Mouse (Mus musculus) spleen, embryonic (tissue): ENCODE measurements around the gene Riox2.
"Not testable (repeated sequence)": the region's sequence is repeated elsewhere in the genome, so short reads cannot be mapped to it uniquely, and the experiment has no call there.

ENCODE experiments used
- CTCF ChIA-PET: fragments of 350-600 bp; sonication (Branson Sonifier 250); formaldehyde crosslinking; loops from one replicate; lab custom pipeline; 2022; lab: Charles Lee

The Riox2 gene

DNA sequence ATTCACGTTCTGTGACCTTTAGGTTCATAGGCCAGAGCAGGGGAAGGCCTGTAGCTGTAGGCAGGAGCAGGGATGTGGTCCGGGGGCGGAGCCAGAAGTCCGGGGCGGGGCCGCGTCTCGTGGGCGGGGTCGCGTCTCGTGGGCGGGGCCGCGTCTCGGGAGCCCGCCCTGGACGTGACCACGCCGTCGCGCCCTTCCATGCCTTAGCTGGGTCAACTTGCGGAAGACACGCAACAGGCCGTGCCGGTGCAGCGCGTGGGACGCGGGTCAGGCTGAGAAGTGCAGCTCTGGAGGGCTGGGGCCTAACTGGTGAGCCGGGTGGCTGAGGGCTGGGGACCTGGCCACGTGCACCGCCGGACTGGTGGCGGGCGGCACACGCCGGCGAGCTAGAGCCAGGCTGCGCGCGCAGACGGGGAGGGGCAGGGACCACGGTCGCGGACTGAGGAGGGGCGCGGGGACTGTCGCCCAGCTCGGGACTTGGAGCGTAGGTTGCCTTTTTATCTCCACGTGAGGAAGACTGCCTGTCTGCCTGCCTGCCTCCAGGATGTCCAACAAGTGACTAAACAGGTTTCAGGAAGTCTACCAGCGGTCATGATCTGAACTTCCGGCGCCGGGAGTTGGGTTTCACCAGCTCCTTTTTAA, at the start of gene Riox2:
Gene Riox2, plus strand, starts transcription at position 139 of the 642 bp plus-strand sequence.
- CTCF ChIA-PET: interaction anchor here (0.5 kb wide), 1 partner anchor 315 kb away, joined by 10 read pairs; no protein-coding TSS in a partner anchor

DNA sequence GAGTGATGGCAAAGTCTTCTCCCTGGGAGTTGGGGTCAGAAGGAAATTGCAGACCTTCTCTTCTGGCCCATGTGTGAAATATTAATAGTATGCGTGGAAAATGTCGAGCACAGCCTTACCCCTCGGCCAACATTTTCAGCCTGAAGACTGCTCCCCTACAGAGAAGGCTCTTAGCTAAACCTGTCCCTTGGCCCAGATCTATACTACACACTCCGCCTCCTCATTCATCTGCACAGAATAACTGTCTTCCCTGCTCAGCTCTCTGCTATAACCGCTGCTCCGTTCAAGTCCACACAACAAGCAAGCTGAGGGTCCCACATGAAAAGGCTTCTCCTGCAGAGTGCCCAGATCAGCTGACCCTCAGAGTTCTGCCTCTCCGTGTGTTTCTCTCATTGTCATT, 43.6 kb upstream of the Riox2 start:
- CTCF ChIA-PET: interaction anchor here (0.5 kb wide), 1 partner anchor 279 kb away, joined by 4 read pairs; no protein-coding TSS in a partner anchor

DNA sequence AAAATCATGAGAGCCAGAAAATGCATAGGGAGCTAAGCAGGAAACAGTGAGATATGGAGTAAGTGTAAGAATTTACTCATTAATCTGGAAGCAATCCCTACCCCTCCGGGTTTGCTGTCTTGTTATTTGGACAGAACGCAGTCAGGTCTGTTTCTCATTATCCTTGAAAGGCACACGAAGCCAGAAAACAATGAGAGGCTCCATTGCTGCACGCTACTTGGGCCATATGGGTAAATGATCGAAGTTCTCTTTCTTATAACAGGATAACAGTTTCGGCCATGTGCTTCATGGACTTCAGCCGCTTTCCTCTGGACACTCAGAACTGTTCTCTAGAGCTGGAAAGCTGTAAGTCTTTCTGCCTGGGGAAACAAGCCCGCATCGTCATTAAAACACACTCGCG, 38.4 kb upstream of the Riox2 start:
- CTCF ChIA-PET: no interaction called here

DNA sequence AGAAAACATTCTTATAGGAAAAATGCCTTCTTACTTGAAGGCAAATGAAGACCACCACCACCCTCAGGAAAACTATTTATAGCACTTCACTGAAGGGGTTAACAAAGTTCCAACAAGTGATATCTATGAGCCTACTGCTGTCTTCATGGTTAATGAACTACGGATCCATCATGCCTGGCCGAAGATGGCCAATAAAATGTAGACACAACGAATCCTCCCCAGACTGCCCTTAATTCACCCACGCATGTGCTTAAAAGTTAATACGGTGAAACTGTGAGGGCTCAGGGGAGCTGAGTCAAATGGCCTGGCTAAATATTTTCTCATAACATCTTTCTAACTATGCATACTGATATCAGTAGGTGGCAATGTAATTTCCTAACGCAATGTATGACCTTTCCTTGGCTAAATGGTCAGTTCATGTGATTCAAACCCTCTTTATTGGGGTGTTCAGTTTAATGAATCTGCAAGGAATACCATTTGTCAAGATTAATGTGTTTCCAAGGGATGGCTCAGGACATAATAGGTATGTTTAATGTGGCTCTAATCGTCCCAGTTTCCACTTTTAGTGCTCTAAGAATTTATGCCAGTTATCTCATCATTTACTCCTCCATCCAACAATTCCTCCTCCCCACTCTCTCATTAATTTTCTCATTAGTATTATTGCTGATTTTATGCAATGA, 26.6 kb upstream of the Riox2 start:
- CTCF ChIA-PET: no interaction called here

DNA sequence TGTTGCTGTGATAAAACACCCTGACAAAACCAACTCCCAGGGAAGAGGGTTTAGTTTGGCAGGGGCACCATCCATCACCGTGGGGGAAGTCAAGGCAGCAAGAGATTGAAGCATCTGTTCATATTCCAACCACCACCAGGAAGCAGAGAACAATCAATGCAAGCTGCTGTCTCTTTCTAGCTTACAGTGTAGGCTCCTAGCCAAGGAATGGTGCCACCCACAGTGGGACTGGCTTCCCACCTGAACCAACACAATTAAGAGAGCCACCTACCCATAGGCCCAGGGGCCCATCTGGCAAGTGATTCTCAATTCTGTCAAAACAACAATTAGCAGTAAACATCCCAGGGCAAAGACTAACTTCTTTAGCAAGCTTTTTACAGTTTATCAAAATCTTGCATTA, 23.4 kb upstream of the Riox2 start:
- CTCF ChIA-PET: interaction anchor here (1.1 kb wide), 1 partner anchor 51 kb away, joined by 3 read pairs; no protein-coding TSS in a partner anchor

DNA sequence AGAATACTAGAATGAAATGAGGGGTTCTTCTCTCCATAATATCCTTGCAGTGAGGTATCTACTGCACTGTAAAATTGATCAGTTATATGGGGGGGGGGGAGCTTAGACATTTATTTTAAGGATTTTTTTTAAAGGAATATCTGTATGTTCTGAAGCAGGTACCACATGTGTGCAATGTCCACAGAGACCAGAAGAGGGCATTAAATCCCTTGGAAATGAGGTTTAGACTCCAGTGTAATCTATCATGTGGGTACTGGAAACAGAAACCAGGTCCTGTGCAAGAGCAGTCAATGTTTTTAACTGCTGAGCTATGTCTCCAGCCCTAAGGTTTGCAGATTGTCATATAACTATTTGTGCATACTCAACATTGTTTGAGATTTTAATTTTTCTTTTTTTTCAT, 22.5 kb upstream of the Riox2 start:
- CTCF ChIA-PET: interaction anchor here (1.1 kb wide), 1 partner anchor 30 kb away, joined by 3 read pairs; no protein-coding TSS in a partner anchor

DNA sequence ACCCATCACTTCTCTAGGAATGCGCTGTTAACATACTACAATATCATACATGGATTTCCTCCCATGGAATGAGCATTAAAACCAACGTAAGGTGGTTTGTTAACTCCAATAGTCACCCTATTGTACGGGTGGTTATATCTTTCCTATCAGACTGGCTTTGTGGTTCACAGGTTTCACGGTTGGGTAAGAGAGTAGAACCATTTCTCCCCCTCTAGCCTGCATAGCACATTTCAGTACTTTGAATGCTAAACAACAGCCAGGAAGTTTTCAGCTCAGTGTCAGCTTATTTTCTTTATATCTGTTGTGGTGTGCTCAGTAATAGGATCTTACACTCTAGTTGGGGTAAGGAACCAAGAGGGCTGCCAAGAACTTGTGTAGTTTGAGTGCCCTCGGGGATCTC, 19.8 kb upstream of the Riox2 start:
- CTCF ChIA-PET: no interaction called here

DNA sequence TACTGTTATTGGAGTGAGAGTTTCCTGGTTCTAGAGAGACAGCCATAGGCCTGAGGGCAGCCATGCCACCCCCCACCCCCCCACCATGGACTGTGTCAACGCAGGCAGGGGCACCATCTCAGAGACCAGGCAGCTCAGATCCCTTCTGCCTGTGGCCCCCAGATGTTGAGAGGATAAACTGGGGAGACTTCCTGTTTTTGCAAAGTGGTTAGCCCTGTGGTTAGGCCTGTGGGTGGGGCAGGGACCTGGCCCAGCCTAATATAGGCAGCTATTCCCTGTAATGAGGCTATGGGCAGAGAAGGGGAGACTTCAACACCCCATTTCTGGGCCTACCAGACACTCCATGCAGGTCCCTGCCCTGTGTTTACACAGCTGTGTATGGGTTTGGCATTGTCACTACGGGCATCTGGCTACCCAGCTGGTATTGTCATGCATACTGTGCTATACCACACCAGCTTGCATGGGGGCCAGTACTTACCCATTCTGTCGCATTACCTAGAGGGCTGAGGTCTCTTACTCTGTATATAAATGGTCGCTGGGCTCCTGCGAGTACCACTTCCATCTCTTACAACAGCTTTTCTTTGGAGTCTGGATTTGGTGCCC, 12.2 kb upstream of the Riox2 start:
- CTCF ChIA-PET: not testable (repeated sequence)

DNA sequence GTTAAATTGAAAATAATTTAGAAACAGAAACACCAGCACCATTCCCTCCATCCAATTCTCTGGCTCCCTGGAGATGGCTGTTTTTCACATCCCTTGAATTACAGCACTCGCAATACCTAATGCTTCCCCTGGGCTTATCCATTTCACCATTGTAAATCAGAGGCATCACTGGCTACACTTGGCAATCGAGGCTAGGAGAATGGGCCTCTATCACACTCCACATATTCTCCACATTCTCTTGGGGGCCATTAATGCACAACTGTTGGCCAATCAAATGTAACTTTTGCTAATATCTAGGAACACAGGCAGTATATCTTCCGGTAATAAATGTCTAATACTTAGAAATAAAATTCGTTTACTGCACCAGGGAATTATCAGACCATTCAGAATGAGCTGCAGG, 8.0 kb upstream of the Riox2 start:
- CTCF ChIA-PET: no interaction called here

DNA sequence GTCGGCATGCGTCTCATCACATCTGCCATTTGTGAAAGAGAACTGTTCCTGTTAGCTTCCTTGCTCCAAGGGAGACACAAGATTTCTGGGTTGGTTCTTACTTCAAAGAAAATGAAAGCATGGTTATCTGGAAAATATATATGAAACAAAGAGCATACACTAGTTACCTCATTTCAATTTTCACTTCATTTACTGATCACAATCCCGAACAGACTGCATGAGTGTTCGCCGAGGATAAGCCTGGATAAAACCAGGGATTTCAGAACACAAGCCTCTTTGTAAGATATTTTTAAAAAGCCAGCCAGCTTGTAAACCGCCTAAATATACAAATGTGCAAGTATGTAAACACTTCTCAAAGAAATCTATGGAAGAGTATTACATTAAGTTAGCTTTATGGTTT, 7.6 kb upstream of the Riox2 start:
- CTCF ChIA-PET: interaction anchor here (0.6 kb wide), 1 partner anchor 9 kb away, joined by 3 read pairs; no protein-coding TSS in a partner anchor

DNA sequence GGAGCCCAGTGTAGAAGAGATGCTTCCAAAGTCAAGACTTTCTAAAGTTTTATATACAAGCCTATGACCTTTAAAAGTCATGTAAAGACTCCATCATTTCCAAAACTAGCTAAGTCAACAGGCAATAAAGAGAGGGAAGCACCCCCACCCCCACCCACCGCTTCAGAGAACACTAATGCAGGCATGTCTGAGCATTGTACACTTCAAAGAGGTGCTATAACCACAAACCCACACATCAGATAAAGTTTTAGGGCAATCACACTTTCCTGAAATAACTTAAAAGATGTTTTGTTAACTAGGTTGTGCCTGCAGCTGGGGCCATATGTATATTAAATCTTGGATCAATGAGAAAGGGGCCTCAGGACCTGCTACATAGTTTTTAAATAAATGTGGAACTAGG, 1.7 kb upstream of the Riox2 start:
- CTCF ChIA-PET: no interaction called here

DNA sequence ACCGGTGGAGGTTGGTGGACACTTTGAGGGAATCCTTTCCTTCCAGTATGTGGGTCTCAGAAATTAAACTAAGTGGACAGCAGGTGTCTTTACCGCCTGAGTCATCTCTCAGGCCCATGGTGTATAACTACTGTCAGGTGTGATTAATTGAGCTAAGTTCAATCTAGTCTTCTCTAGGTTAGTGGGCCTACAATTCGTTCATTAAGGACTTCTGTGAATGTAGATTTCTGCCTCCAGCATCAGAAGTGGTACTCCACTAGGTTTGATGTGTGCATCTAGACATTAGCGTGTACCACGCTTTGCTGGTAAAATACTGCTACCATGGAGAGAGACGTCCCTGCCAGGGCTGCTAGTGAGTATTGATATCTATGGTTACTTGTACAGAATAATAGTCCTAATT, 971 bp downstream of the Riox2 start:
- CTCF ChIA-PET: interaction anchor here (0.5 to 0.7 kb wide), 3 partner anchors 8 to 314 kb away, joined by 3 to 10 read pairs (median 10); no protein-coding TSS in a partner anchor

DNA sequence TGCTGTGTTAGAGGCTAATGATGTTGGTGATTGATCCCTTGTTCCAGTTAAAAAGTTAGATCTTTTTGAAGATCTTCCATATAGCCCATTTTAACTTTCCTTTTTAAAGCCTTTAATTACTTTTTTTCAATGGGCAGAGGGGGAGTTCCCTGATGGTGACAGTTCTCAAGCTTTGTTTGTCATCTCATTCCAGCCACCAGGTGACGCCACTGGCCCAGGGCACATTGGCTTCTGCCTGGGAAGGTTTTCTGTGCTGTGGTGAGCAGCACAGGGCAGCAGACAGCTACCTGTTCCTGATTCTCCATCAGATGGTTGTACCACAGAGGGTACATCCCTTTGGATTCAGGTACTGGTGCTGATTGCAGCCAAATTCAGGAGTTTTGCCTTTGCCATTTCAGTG, 3.2 kb downstream of the Riox2 start:
- CTCF ChIA-PET: no interaction called here

DNA sequence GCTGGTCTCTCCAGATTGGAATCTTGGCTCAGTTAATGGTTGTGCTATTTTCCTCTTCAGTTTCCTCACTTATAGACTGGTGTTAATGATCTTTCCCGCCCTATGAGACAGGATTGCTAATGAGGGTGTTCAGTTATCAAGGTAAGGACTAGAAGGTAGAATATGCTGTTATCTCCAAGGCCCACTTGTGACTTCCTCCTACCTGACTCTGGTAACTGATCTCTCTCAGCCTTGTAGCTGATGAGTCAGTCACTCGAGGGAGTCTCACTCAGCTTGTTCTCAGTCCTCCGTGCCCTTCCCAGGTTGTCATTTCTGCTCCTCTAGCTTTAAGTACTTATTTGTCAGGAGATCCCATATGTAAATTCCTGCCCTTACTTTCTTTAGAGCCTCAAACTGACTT, 6.4 kb downstream of the Riox2 start:
- CTCF ChIA-PET: no interaction called here

DNA sequence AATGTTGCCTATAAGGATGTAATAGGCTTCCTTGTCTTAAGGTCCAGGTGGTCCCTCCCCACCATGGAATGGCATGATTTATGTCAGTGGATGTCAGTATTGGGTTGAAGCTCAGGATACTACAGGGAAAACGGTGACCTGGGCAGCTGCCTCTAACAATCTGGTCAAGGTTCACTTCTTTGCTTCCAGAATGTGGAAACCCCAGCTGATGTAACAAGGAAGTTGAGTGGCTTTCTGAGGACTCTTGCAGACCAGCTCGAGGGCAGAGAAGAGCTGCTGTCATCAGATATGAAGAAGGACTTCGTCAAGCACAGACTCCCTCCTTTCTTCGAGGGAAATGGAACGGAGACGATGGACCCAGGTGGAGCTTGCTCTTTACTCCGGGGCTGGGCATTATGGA, 15.7 kb downstream of the Riox2 start:
- CTCF ChIA-PET: no interaction called here

DNA sequence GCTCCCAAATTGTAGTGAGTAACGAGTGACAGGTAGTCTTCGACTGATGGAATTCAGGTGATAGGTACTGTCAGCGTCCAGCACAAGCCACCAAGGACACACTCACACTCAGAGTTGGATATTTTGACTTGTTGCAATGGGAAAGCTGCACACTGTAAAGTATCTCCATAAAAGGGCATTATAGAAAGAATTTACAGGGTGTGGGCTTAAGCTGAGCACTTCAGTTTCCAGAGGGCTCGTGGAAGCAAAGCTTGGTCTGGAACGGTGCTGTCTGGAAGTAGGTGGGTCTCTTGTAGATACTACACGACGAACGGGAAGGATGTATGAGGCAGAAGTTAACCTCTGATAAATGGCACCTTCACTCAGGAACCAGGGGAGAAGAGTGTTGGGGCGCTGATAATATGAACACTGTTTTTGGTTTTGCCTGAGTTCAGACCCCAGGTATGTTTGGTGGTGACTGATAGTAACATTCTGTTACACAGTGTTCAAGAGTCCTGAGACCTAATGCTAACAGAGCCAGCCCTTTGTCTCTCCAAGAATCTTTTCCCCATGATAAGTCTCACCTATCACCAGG, 16.5 kb downstream of the Riox2 start:
- CTCF ChIA-PET: no interaction called here

DNA sequence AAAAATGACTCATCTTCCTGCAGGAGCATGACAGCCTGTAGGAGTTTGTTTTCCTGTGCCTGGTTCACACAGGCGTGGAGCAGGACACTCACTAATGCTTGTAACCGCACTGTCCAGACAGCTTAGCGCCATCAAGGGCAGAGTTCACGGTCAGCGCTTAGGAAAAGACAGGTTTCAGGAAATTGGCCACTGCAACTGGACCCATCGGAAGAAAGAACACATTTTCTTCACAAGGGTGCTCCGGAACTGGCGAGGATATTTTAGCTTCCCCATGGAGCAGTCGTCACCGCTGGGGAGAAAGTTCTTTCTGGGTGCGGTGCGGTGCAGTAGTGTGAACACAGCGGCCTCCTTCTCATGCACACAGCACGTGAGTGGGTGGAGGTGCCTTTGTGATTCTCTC, 21.6 kb downstream of the Riox2 start:
- CTCF ChIA-PET: no interaction called here

DNA sequence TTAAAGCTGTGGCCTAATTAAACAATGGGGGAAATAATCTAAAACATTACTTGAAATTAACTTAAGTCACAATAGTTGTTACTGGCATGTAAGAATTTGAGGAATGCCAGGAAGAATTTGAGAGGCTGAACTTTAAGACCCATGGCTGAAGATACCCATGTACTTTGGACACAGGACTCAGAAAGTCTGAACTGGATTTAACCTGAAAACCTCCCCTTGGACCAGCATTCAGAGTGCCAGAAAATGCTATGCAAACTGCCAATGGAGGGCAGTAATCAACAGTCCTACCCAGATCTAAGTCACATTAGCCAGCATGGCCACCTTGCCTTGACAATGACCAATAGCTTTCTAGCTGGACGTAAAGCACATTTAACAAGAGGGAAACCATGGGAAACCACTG, 26.4 kb downstream of the Riox2 start:
- CTCF ChIA-PET: no interaction called here

DNA sequence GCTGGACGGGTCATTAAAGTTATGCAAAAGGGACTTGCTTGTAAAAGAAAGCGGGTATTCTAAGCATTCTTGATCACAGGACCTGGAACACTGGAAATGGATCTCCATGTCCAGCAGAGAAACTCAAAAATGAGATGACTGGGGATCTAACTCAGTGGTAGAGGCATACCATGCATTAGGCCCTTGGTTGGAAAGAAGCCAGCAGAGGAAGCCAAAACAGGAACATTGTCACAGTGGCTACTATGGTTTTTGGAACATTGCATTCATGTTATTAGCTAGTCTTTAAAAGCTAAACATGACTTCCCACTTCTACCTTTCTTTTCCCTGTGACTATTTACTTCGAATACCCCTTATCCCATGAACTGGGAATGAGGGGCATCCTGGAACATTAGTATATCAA, 27.6 kb downstream of the Riox2 start:
- CTCF ChIA-PET: interaction anchor here (0.6 kb wide), 1 partner anchor 51 kb away, joined by 3 read pairs; no protein-coding TSS in a partner anchor

DNA sequence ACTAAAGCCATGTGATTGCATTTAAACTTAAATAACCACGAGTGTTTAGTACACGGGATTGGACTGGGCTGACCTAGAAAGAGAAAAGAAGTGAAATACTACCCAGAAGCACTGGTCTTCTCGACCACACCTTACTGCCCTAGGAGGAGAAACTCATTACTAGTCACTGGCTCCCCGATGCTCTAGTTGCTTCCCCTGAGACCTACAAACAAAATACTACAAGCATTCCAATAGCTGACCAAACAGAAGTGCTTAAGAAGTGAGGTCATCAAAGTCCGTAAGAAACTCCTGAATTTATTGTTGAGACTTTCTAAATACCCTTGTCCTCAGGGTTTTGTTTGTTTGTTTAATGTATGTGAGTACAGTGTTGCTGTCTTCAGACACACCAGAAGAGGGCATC, 38.3 kb downstream of the Riox2 start:
- CTCF ChIA-PET: no interaction called here

DNA sequence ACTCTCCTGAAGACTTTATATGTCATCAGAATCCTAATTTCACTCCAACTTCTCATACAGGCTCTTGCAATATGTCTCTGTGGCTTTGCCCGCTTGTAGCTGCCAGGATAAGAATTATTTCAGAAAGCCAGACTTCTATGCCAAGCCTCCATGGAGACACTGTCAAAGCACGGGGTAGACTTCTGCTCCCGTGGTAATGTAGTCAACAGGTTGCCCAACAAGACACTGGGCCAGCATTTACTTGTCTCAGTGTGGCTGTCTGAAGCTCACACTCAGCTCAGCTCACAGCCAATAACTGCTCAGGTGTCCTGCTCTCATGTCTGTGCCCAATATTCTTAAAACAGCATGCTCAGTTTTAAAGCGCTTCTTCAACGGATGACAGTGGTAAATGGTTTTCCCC, 43.6 kb downstream of the Riox2 start:
- CTCF ChIA-PET: no interaction called here

DNA sequence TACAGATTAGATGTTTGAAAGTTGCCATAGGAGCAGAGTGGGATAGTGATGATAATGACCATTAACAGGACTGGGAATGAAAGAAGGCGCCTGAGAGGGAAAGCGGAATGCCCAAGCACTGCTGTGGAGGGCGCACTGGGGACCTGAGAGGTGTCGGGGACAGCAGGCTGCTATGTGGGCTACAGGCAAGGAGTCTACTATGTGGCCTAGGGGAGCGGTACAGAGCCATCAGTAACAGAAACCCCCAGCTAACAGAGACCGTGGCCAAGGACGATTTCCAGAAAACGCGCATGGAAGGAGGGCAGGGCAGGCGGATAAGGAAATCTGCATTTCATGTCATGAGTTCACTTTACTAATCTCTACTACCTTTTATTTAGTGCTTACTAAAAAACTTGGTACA, 45.4 kb downstream of the Riox2 start:
- CTCF ChIA-PET: no interaction called here
